Mouse (Mus musculus) ES-Bruce4 (cell line): Measurements from ENCODE around the gene Nudc. TPM values are rescaled to one million over a fixed set of nuclear protein-coding genes. Genes with fewer than 3 reads are reported as not detected.
A peak's percentile ranks its signal among the peaks of the same experiment; 100 is the strongest.
"Not testable (repeated sequence)": the region's sequence is repeated elsewhere in the genome, so short reads cannot be mapped to it uniquely, and the experiment has no call there.

Experiments
- H3K27ac ChIP-seq: 2 replicates; pipeline ENCODE4 v1.5.1; 2012; ENCODE audit warnings: low read length, inconsistent platforms; ENCODE audit not compliant: insufficient read depth
- H3K27me3 ChIP-seq: 2 replicates; pipeline ENCODE4 v1.6.1; 2012; ENCODE audit warnings: mild to moderate bottlenecking, low read length, inconsistent platforms; ENCODE audit not compliant: control insufficient read depth, poor library complexity, insufficient read depth, severe bottlenecking
- H3K36me3 ChIP-seq: 2 replicates; pipeline ENCODE4 v1.6.1; 2012; ENCODE audit warnings: inconsistent platforms, mild to moderate bottlenecking, low read length, moderate library complexity; ENCODE audit not compliant: control insufficient read depth, poor library complexity, insufficient read depth, severe bottlenecking
- H3K4me1 ChIP-seq: one replicate; pipeline ENCODE4 v1.8.1; 2011; ENCODE audit warnings: low read length; ENCODE audit not compliant: control insufficient read depth, insufficient read depth
- H3K4me3 ChIP-seq: 2 replicates; pipeline ENCODE4 v1.5.1; 2011; ENCODE audit warnings: low read depth, mild to moderate bottlenecking, low read length
- H3K9ac ChIP-seq: 2 replicates; pipeline ENCODE4 v1.6.1; 2012; ENCODE audit warnings: low read depth, mild to moderate bottlenecking, inconsistent platforms; ENCODE audit not compliant: poor library complexity, severe bottlenecking
- H3K9me3 ChIP-seq: replicated peaks from 2 replicates; pipeline ENCODE4 v1.6.1; 2012; ENCODE audit warnings: mild to moderate bottlenecking, low read length, inconsistent platforms; ENCODE audit not compliant: control insufficient read depth, poor library complexity, insufficient read depth, severe bottlenecking
- CTCF ChIP-seq: IDR thresholded peaks from one replicate; pipeline ENCODE4 v1.8.1; 2011; ENCODE audit warnings: low read depth, low read length
- EP300 ChIP-seq: IDR thresholded peaks from 2 replicates; pipeline ENCODE4 v1.6.1; 2011; ENCODE audit warnings: low read depth, low read length; ENCODE audit not compliant: insufficient read depth
- POLR2A ChIP-seq: IDR thresholded peaks from one replicate; pipeline ENCODE4 v1.8.1; 2011; ENCODE audit warnings: low read length; ENCODE audit not compliant: insufficient read depth
- polyA plus RNA-seq: library from polyadenylated mRNA; stranded (reverse); fragments of >200 nt; gene quantifications from 2 replicates; pipeline ENCODE4 v1.2.4, GENCODE M21; 2011; ENCODE audit warnings: low read depth; ENCODE audit not compliant: missing spikeins, insufficient read depth, insufficient read length

Nudc gene
- polyA plus RNA-seq, 1 experiment = 274 TPM

DNA sequence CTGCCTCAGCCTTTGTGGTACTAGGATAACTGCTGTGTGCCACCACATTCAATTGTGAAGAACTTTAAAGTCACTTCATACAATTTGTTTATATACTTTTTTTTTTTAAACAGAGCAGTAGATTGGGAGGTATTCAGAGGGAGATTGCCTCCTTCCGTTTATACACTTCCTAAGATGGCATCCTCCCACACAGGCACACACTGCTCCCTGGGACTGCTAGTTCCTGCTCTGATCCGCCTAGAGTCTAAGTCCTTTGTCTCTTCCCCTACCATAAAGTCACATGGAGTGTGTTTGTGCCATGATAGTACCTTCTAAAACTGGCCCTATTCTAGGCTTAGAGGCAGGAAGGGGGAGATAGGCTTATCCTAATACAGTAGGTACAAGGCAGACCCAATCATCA lies 24.3 kb downstream of the Nudc start:
- no peak overlapping the region for H3K9ac ChIP-seq
- no peaks in the 10 kb centered on the region for H3K9me3 ChIP-seq
- H3K4me1 ChIP-seq = peaks cover 1% of the 10 kb centered on the region
- TF ChIP-seq POLR2A = no peak
- no peak for TF ChIP-seq EP300
- no peak for TF ChIP-seq CTCF
- H3K27ac ChIP-seq = no peak overlapping the region
- H3K36me3 ChIP-seq = no peaks in the 10 kb centered on the region
- H3K4me3 ChIP-seq = no peak overlapping the region
- H3K27me3 ChIP-seq = no peaks in the 10 kb centered on the region

DNA sequence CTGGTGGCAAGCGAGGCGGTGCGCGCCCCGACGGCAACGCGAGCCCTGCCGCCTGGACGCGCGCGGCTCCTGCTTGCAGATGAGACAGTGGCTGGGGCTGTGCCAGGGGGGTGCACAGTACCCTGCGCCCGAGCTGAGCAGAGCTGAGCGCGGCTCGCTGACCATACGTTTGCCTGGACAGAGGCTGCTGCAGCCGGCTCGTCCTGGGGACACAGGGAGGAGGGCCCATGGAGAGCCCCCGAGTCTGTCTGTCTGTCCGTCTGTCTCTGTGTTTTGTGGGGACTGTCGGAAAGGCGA lies 26.5 kb downstream of the Nudc start:
- Histone ChIP-seq H3K4me1 (peaks cover 1% of the 10 kb centered on the region), H3K27me3 (no peaks in the 10 kb centered on the region), H3K9ac (peak overlapping the region; percentile 82), H3K27ac (no peak overlapping the region), H3K4me3 (peak overlapping the region; percentile 78), H3K9me3 (no peaks in the 10 kb centered on the region), H3K36me3 (no peaks in the 10 kb centered on the region)
- TF ChIP-seq EP300 (no peak), POLR2A (no peak), CTCF (no peak)

DNA sequence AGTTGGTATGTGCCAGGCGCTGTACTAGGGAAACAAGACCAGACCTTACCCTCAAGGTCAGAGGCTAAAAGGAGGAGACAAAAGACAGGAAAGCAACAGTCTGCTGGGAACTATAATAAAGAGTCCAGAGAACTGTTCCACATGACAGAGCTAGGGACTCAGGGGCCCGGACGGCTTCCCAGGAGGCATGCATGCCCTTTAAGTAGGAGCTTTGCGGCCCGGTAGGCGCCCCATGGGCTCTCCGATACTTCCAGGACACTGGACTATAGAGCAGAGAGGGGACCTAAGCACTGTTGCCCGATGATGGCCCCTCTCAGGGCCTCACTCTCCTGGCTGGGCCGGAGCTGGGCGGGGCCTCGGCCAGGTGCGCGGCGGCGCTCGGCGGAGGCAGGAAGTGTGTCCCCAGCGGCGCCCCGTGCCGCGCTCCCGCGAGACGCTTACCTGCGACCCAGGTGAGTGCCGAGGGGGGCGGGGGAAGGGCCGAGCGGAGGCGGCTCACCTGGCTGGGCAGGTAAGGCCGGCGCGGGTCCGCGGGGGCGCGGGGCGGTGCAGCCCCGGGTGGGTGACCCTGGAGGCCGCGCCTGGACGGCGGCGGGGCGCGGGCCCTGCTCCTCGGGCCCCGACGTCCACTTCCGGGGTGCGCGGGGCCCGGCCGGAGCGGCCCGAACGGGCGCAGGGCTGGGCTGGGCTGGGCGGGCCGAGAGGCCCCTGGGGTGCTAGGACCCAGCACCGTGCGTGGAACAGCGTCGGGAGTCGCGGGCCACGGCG lies 27.0 kb downstream of the Nudc start, which contains the start of gene Kdf1:
Gene Kdf1 (plus strand): TSS at position 363 of the 768 bp plus-strand sequence.
- no peaks in the 10 kb centered on the region for H3K9me3 ChIP-seq
- peaks cover 1% of the 10 kb centered on the region for H3K4me1 ChIP-seq
- no peaks in the 10 kb centered on the region for H3K27me3 ChIP-seq
- no peak within 1 kb of the TSS for H3K27ac ChIP-seq
- H3K9ac ChIP-seq = peak within 1 kb of the TSS; percentile 82
- peak within 1 kb of the TSS; percentile 78 for H3K4me3 ChIP-seq
- TF ChIP-seq EP300 (no peak), POLR2A (no peak), CTCF (no peak)
- H3K36me3 ChIP-seq = no peaks in the 10 kb centered on the region

DNA sequence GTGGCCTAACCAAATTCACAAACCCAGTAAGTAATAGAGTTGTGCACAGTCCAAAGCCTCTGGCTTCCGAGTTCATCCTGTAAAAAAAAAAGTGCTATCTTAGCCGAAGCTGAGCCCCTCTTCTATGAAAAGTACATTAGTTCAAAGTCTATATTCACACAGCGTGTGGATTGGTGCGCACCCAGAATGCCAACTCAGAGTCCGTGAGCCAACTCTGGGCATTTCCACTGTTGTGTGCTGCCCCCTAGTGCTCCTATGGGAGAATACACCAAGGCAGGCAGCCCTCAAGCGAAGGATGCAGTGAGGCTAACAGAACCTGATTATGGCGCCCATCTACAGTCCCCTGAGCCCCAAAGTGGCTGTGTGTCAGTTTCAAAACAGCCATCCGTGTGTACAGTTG lies 32.8 kb downstream of the Nudc start:
- H3K27me3 ChIP-seq = no peaks in the 10 kb centered on the region
- H3K9ac ChIP-seq = no peak overlapping the region
- no peaks in the 10 kb centered on the region for H3K36me3 ChIP-seq
- H3K4me1 ChIP-seq = no peaks in the 10 kb centered on the region
- no peak for TF ChIP-seq POLR2A
- TF ChIP-seq CTCF = peak; percentile 93
- H3K27ac ChIP-seq = no peak overlapping the region
- no peaks in the 10 kb centered on the region for H3K9me3 ChIP-seq
- no peak overlapping the region for H3K4me3 ChIP-seq

DNA sequence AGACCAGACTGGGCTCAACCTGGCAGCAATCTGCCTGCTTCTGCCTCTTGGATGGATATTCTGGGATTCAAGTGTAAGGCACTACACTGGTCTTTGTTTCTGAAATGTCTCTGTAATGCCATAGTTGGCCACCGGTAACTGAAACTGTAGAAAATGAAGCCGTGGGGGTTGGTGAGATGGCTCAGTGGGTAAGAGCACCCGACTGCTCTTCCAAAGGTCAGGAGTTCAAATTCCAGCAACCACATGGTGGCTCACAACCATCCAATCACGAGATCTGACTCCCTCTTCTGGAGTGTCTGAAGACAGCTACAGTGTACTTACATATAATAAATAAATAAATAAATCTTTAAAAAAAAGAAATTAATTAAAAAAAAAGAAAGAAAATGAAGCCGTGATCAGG lies 33.3 kb downstream of the Nudc start:
- not testable (repeated sequence) for H3K36me3 ChIP-seq, H3K9ac ChIP-seq, H3K27ac ChIP-seq, H3K9me3 ChIP-seq, H3K27me3 ChIP-seq, H3K4me3 ChIP-seq, H3K4me1 ChIP-seq

DNA sequence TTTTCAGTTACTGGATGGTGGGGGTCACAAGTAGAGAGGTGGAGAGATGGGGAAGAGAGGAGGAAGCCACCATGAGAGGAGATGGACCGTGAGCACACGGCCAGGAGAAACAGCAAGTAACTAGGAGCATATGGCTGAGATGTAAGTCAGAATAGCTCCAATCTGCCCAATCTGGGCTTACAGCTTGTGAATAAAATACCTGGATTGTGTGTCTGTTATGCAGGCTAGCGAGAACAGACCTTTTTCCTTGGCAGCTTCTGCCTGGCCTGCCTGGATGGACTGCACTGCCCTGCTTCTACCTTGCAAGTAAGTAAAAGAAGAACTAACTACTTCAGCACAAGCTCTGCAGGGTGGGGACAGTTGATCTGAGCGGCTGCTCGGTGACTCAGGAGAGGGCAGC lies 34.7 kb downstream of the Nudc start:
- no peak overlapping the region for H3K4me3 ChIP-seq
- no peaks in the 10 kb centered on the region for H3K27me3 ChIP-seq
- H3K4me1 ChIP-seq = no peaks in the 10 kb centered on the region
- H3K36me3 ChIP-seq = no peaks in the 10 kb centered on the region
- H3K9me3 ChIP-seq = no peaks in the 10 kb centered on the region
- H3K9ac ChIP-seq = no peak overlapping the region
- H3K27ac ChIP-seq = no peak overlapping the region
- TF ChIP-seq EP300 = no peak
- no peak for TF ChIP-seq CTCF
- TF ChIP-seq POLR2A = no peak
